Comparison of ENCODE assay signal across 8 mouse cellular contexts in genomic region chr13:23500424-23501200, GRCm38 (mm10). TPM values are rescaled to one million over a fixed set of nuclear protein-coding genes. Genes with fewer than 3 reads are reported as not detected.
DNase-seq lines count a peak whose midpoint lies in the region; ATAC-seq and TF ChIP-seq lines count a peak whose summit lies in the region.

No protein-coding gene starts in this region.

- no peak for TF ChIP-seq POLR2A in kidney, adult 2 months (IDR thresholded peaks at IDR 0.05; ENCODE audit: low read depth, low read length)
- TF ChIP-seq POLR2A in brain, embryonic 14.5 days (IDR thresholded peaks at IDR 0.05; ENCODE audit: borderline replicate concordance, extremely low read depth, insufficient read depth, insufficient read length, poor library complexity, severe bottlenecking) = no peak
- no peak for TF ChIP-seq POLR2A in limb, embryonic 14.5 days (IDR thresholded peaks at IDR 0.05; ENCODE audit: borderline replicate concordance, extremely low read depth, insufficient read depth, insufficient read length)

- H3K4me3 ChIP-seq in kidney, adult 2 months (ENCODE audit: insufficient read depth, low read depth, low read length) = no peak overlapping the region
- H3K4me3 ChIP-seq in forebrain, embryonic 16.5 days (replicated peaks; ENCODE audit: low read length) = no peak overlapping the region
- no peak overlapping the region for H3K4me3 ChIP-seq in intestine, embryonic 15.5 days (replicated peaks)
- no peak overlapping the region for H3K4me3 ChIP-seq in limb, embryonic 14.5 days (replicated peaks; ENCODE audit: low read length)
- H3K4me3 ChIP-seq in neural tube, embryonic 11.5 days (ENCODE audit: low read depth, low read length) = no peak overlapping the region

- H3K27me3 ChIP-seq in kidney, adult 2 months (replicated peaks; ENCODE audit: control insufficient read depth, insufficient read depth, low read length) = no peaks in the 10 kb centered on the region
- 0 out of 2 replicates have a peak, but pooled peaks cover 2% of the 10 kb centered on the region for H3K27me3 ChIP-seq in forebrain, embryonic 16.5 days (replicated peaks; ENCODE audit: control insufficient read depth, insufficient read depth, low read length)
- H3K27me3 ChIP-seq in intestine, embryonic 15.5 days (replicated peaks) = no peaks in the 10 kb centered on the region
- H3K27me3 ChIP-seq in limb, embryonic 14.5 days (ENCODE audit: control insufficient read depth, insufficient read depth, low read length) = no peaks in the 10 kb centered on the region
- H3K27me3 ChIP-seq in neural tube, embryonic 11.5 days (ENCODE audit: control insufficient read depth, insufficient read depth, low read length) = no peaks in the 10 kb centered on the region

- H3K4me1 ChIP-seq in kidney, adult 2 months (ENCODE audit: control insufficient read depth, insufficient read depth, low read length) = no peaks in the 10 kb centered on the region; the same call in 1 of the 2 replicates
- peaks cover 3% of the 10 kb centered on the region; the same call in 1 of the 2 replicates for H3K4me1 ChIP-seq in forebrain, embryonic 16.5 days (replicated peaks; ENCODE audit: control insufficient read depth, insufficient read depth, low read length)
- no peaks in the 10 kb centered on the region for H3K4me1 ChIP-seq in intestine, embryonic 15.5 days (replicated peaks)
- H3K4me1 ChIP-seq in limb, embryonic 14.5 days (ENCODE audit: control insufficient read depth, insufficient read depth, low read length) = 0 out of 2 replicates have a peak, but pooled peaks cover 4% of the 10 kb centered on the region
- peaks cover 2% of the 10 kb centered on the region; the same call in 1 of the 2 replicates for H3K4me1 ChIP-seq in neural tube, embryonic 11.5 days (ENCODE audit: control insufficient read depth, insufficient read depth, low read length)

- H3K27ac ChIP-seq in kidney, adult 2 months (ENCODE audit: insufficient read depth, low read depth, low read length) = no peak overlapping the region
- no peak overlapping the region for H3K27ac ChIP-seq in forebrain, embryonic 16.5 days (ENCODE audit: low read length)
- no peak overlapping the region for H3K27ac ChIP-seq in intestine, embryonic 15.5 days
- no peak overlapping the region for H3K27ac ChIP-seq in limb, embryonic 14.5 days (replicated peaks; ENCODE audit: low read depth, low read length)
- no peak overlapping the region for H3K27ac ChIP-seq in neural tube, embryonic 11.5 days (ENCODE audit: low read depth, low read length)

- peak; percentile 46 for DNase-seq in kidney, adult 2 months
- DNase-seq in kidney, adult 11 months = no peak
- peak; percentile 78 for DNase-seq in brain, embryonic 14.5 days (ENCODE audit: low read depth)
- peak; percentile 86 for DNase-seq in limb, embryonic 14.5 days (ENCODE audit: low spot score)
- peak; percentile 80 for DNase-seq in neural tube, embryonic 11.5 days (ENCODE audit: low spot score)
- DNase-seq in thymus, postnatal 25 days = peak; percentile 84

- no peak for TF ChIP-seq CTCF in kidney, adult 2 months (conservative IDR thresholded peaks at IDR 0.05; ENCODE audit: insufficient read depth, insufficient read length, low read depth, low read length)
- no peak for TF ChIP-seq CTCF in brain, embryonic 14.5 days (IDR thresholded peaks at IDR 0.05; ENCODE audit: borderline replicate concordance, extremely low read depth, insufficient read depth, insufficient read length)

- no peak overlapping the region for H3K9ac ChIP-seq in forebrain, embryonic 16.5 days (replicated peaks; ENCODE audit: low read depth, low read length)
- no peak overlapping the region for H3K9ac ChIP-seq in intestine, embryonic 15.5 days
- no peak overlapping the region for H3K9ac ChIP-seq in limb, embryonic 14.5 days (ENCODE audit: low read depth, low read length, severe bottlenecking)
- no peak overlapping the region for H3K9ac ChIP-seq in neural tube, embryonic 11.5 days (ENCODE audit: low read length)

- 23% methylated on average over 17 of the region's 17 CpGs for WGBS in kidney, adult 2 months
- WGBS in forebrain, embryonic 16.5 days = 2% methylated on average over 17 of the region's 17 CpGs
- 6% methylated on average over 17 of the region's 17 CpGs for WGBS in intestine, embryonic 15.5 days
- 4% methylated on average over 17 of the region's 17 CpGs for WGBS in limb, embryonic 14.5 days
- under 1% methylated on average over 17 of the region's 17 CpGs for WGBS in neural tube, embryonic 11.5 days

- H3K36me3 ChIP-seq in kidney, adult 2 months (ENCODE audit: control insufficient read depth, insufficient read depth, low read length) = no peaks in the 10 kb centered on the region
- no peaks in the 10 kb centered on the region for H3K36me3 ChIP-seq in forebrain, embryonic 16.5 days (ENCODE audit: control insufficient read depth, insufficient read depth)
- H3K36me3 ChIP-seq in intestine, embryonic 15.5 days = no peaks in the 10 kb centered on the region
- H3K36me3 ChIP-seq in limb, embryonic 14.5 days (ENCODE audit: control insufficient read depth, insufficient read depth, low read length) = no peaks in the 10 kb centered on the region
- no peaks in the 10 kb centered on the region for H3K36me3 ChIP-seq in neural tube, embryonic 11.5 days (ENCODE audit: control insufficient read depth, insufficient read depth, low read length)

- H3K4me2 ChIP-seq in forebrain, embryonic 16.5 days (ENCODE audit: low read length) = no peak overlapping the region
- 0 out of 2 replicates have a peak overlapping the region, but pooled peaks have one; percentile 18 for H3K4me2 ChIP-seq in intestine, embryonic 15.5 days (replicated peaks)
- no peak overlapping the region; the same call in 1 of the 2 replicates for H3K4me2 ChIP-seq in limb, embryonic 14.5 days (replicated peaks; ENCODE audit: low read depth, low read length, severe bottlenecking)
- peak overlapping the region; percentile 32 for H3K4me2 ChIP-seq in neural tube, embryonic 11.5 days (ENCODE audit: low read depth)

- H3K9me3 ChIP-seq in forebrain, embryonic 16.5 days (ENCODE audit: control insufficient read depth, low read length) = no peaks in the 10 kb centered on the region
- H3K9me3 ChIP-seq in intestine, embryonic 15.5 days = no peaks in the 10 kb centered on the region
- H3K9me3 ChIP-seq in limb, embryonic 14.5 days (ENCODE audit: control insufficient read depth, low read length) = no peaks in the 10 kb centered on the region
- no peaks in the 10 kb centered on the region for H3K9me3 ChIP-seq in neural tube, embryonic 11.5 days (ENCODE audit: control insufficient read depth, low read length)

- 0 out of 2 replicates have a peak, but pooled peaks have one; percentile 54 for ATAC-seq in forebrain, embryonic 16.5 days
- peak; percentile 87 for ATAC-seq in intestine, embryonic 15.5 days
- peak; percentile 84 for ATAC-seq in limb, embryonic 14.5 days (ENCODE audit: low FRiP score, low read depth)
- peak; percentile 74 for ATAC-seq in neural tube, embryonic 11.5 days (ENCODE audit: insufficient read depth, low FRiP score, low TSS enrichment)

RNA-seq across cellular contexts. Expression of gene Btn2a2, which starts 12.0 kb away (rescaled TPM):
- not detected in 2 replicates for polyA plus RNA-seq in kidney, adult 2 months (2012; rRNA removed)
- polyA plus RNA-seq in brain, embryonic 14.5 days (2012; rRNA removed) = 0.03 and 0.11 TPM in 2 replicates
- polyA plus RNA-seq in forebrain, embryonic 16.5 days (2015; fragmentation: Nextera tagmentation; extraction: Ambion mirVana) = 0.18 TPM in 1 of 2 replicates, not detected in the other
- polyA plus RNA-seq in intestine, embryonic 15.5 days (2015; fragmentation: Nextera tagmentation; extraction: Ambion mirVana) = 0.16 and 0.23 TPM in 2 replicates
- polyA plus RNA-seq in limb, embryonic 14.5 days (2012; rRNA removed) = 0.62 and 0.79 TPM in 2 replicates
- 0.89 and 1.2 TPM in 2 replicates for polyA plus RNA-seq in limb, embryonic 14.5 days (2014; fragmentation: Nextera tagmentation; extraction: Ambion mirVana)
- polyA plus RNA-seq in neural tube, embryonic 11.5 days (2014; fragmentation: Nextera tagmentation; extraction: Ambion mirVana) = 0.65 and 0.81 TPM in 2 replicates

RNA-seq across cellular contexts. Expression of gene Hist1h4h, which starts 30.2 kb away (rescaled TPM):
- 44.7 and 57.5 TPM in 2 replicates for polyA plus RNA-seq in kidney, adult 2 months (2012; rRNA removed)
- 23.3 and 31.7 TPM in 2 replicates for polyA plus RNA-seq in brain, embryonic 14.5 days (2012; rRNA removed)
- polyA plus RNA-seq in forebrain, embryonic 16.5 days (2015; fragmentation: Nextera tagmentation; extraction: Ambion mirVana) = 2.9 and 4.6 TPM in 2 replicates
- polyA plus RNA-seq in intestine, embryonic 15.5 days (2015; fragmentation: Nextera tagmentation; extraction: Ambion mirVana) = 4.6 and 4.8 TPM in 2 replicates
- polyA plus RNA-seq in limb, embryonic 14.5 days (2012; rRNA removed) = 18.2 and 19.2 TPM in 2 replicates
- polyA plus RNA-seq in limb, embryonic 14.5 days (2014; fragmentation: Nextera tagmentation; extraction: Ambion mirVana) = 5.5 and 8.1 TPM in 2 replicates
- 3.4 and 6.8 TPM in 2 replicates for polyA plus RNA-seq in neural tube, embryonic 11.5 days (2014; fragmentation: Nextera tagmentation; extraction: Ambion mirVana)

RNA-seq across cellular contexts. Expression of gene Hist1h2af, which starts 33.1 kb away (rescaled TPM):
- polyA plus RNA-seq in kidney, adult 2 months (2012; rRNA removed) = 4.3 and 8.0 TPM in 2 replicates
- polyA plus RNA-seq in brain, embryonic 14.5 days (2012; rRNA removed) = 474 and 536 TPM in 2 replicates
- polyA plus RNA-seq in forebrain, embryonic 16.5 days (2015; fragmentation: Nextera tagmentation; extraction: Ambion mirVana) = not detected in 2 replicates
- 6.7 TPM in 1 of 2 replicates, not detected in the other for polyA plus RNA-seq in intestine, embryonic 15.5 days (2015; fragmentation: Nextera tagmentation; extraction: Ambion mirVana)
- 557 and 662 TPM in 2 replicates for polyA plus RNA-seq in limb, embryonic 14.5 days (2012; rRNA removed)
- 9.1 and 11.0 TPM in 2 replicates for polyA plus RNA-seq in limb, embryonic 14.5 days (2014; fragmentation: Nextera tagmentation; extraction: Ambion mirVana)
- polyA plus RNA-seq in neural tube, embryonic 11.5 days (2014; fragmentation: Nextera tagmentation; extraction: Ambion mirVana) = 1.6 and 2.1 TPM in 2 replicates

RNA-seq across cellular contexts. Expression of gene Hist1h3g, which starts 34.6 kb away (rescaled TPM):
- 0.25 and 0.58 TPM in 2 replicates for polyA plus RNA-seq in kidney, adult 2 months (2012; rRNA removed)
- polyA plus RNA-seq in brain, embryonic 14.5 days (2012; rRNA removed) = 25.5 and 42.1 TPM in 2 replicates
- 1.5 and 3.2 TPM in 2 replicates for polyA plus RNA-seq in forebrain, embryonic 16.5 days (2015; fragmentation: Nextera tagmentation; extraction: Ambion mirVana)
- 6.1 and 6.2 TPM in 2 replicates for polyA plus RNA-seq in intestine, embryonic 15.5 days (2015; fragmentation: Nextera tagmentation; extraction: Ambion mirVana)
- polyA plus RNA-seq in limb, embryonic 14.5 days (2012; rRNA removed) = 32.6 and 62.7 TPM in 2 replicates
- 4.1 and 6.7 TPM in 2 replicates for polyA plus RNA-seq in limb, embryonic 14.5 days (2014; fragmentation: Nextera tagmentation; extraction: Ambion mirVana)
- 3.3 and 4.3 TPM in 2 replicates for polyA plus RNA-seq in neural tube, embryonic 11.5 days (2014; fragmentation: Nextera tagmentation; extraction: Ambion mirVana)

RNA-seq across cellular contexts. Expression of gene Btn1a1, which starts 34.9 kb away (rescaled TPM):
- not detected in 2 replicates for polyA plus RNA-seq in kidney, adult 2 months (2012; rRNA removed)
- polyA plus RNA-seq in brain, embryonic 14.5 days (2012; rRNA removed) = 0.05 and 0.12 TPM in 2 replicates
- 0.06 and 0.22 TPM in 2 replicates for polyA plus RNA-seq in forebrain, embryonic 16.5 days (2015; fragmentation: Nextera tagmentation; extraction: Ambion mirVana)
- polyA plus RNA-seq in intestine, embryonic 15.5 days (2015; fragmentation: Nextera tagmentation; extraction: Ambion mirVana) = 0.08 and 0.11 TPM in 2 replicates
- polyA plus RNA-seq in limb, embryonic 14.5 days (2012; rRNA removed) = 0.31 and 0.32 TPM in 2 replicates
- not detected in 2 replicates for polyA plus RNA-seq in limb, embryonic 14.5 days (2014; fragmentation: Nextera tagmentation; extraction: Ambion mirVana)
- polyA plus RNA-seq in neural tube, embryonic 11.5 days (2014; fragmentation: Nextera tagmentation; extraction: Ambion mirVana) = 0.16 TPM in 1 of 2 replicates, not detected in the other

Comparison
In these comparisons a context has a peak if more than half of its experiments do, and no peak if none do; other contexts are left out.
1. H3K4me2 ChIP-seq: peak in intestine, embryonic 15.5 days (single experiment) and neural tube, embryonic 11.5 days (single experiment); none in forebrain, embryonic 16.5 days (single experiment) and limb, embryonic 14.5 days (single experiment).
2. Peak in every context shown above with its lines, with median percentiles within 50 percentile points of each other: ATAC-seq.